Mouse (Mus musculus) limb, embryonic 12.5 days (tissue): ENCODE data around the gene Mcee. TPM values are rescaled to one million over a fixed set of nuclear protein-coding genes. Genes with fewer than 3 reads are reported as not detected.

Experiments
- ATAC-seq: fragments of 200-750 bp; cut with Nextera tagmentation; 2 replicates; pipeline ENCODE4 v1.8.0; 2017; ENCODE audit warnings: low read depth, moderate TSS enrichment; ENCODE audit not compliant: insufficient number of reproducible peaks, insufficient read depth, low FRiP score, low TSS enrichment
- H3K27ac ChIP-seq: fragments of 300-500 bp; sonication (generic); 2 replicates; pipeline ENCODE4 v1.5.1; 2016; ENCODE audit warnings: mild to moderate bottlenecking, moderate library complexity
- H3K27me3 ChIP-seq: fragments of 300-500 bp; sonication (generic); 2 replicates; pipeline ENCODE4 v1.6.1; 2016; ENCODE audit warnings: mild to moderate bottlenecking, moderate library complexity
- H3K36me3 ChIP-seq: fragments of 300-500 bp; sonication (generic); 2 replicates; pipeline ENCODE4 v1.6.1; 2016; ENCODE audit warnings: mild to moderate bottlenecking, moderate library complexity
- H3K4me1 ChIP-seq: fragments of 300-500 bp; sonication (generic); replicated peaks from 2 replicates; pipeline ENCODE4 v1.6.1; 2016
- H3K4me2 ChIP-seq: fragments of 300-500 bp; sonication (generic); 2 replicates; pipeline ENCODE4 v1.6.1; 2016; ENCODE audit warnings: mild to moderate bottlenecking, moderate library complexity
- H3K4me3 ChIP-seq: fragments of 300-500 bp; sonication (generic); replicated peaks from 2 replicates; pipeline ENCODE4 v1.5.1; 2016; ENCODE audit warnings: mild to moderate bottlenecking
- H3K9ac ChIP-seq: fragments of 300-500 bp; sonication (generic); replicated peaks from 2 replicates; pipeline ENCODE4 v1.6.1; 2016; ENCODE audit warnings: mild to moderate bottlenecking, moderate library complexity
- H3K9me3 ChIP-seq: fragments of 300-500 bp; sonication (generic); 2 replicates; pipeline ENCODE4 v1.6.1; 2016; ENCODE audit warnings: mild to moderate bottlenecking, moderate library complexity
- WGBS: fragments of 180-500 bp; shearing (Covaris S2); methylation state at CpG from one replicate; pipeline ENCODE4 v1.1.7; 2016; 5-methylcytosine and 5-hydroxymethylcytosine counted together
- polyA plus RNA-seq: library from polyadenylated mRNA; unstranded; fragments of >200 nt; fragmentation: Nextera tagmentation; extraction: Ambion mirVana; gene quantifications from 2 replicates; pipeline ENCODE4 v1.2.1, GENCODE M21; 2016

The Mcee gene
- polyA plus RNA-seq, 1 experiment from 2014 or later, result 47.0 TPM

- Histone ChIP-seq H3K36me3 (peaks cover 60% of the 10 kb centered on the region), H3K4me1 (peaks cover 5% of the 10 kb centered on the region), H3K9me3 (no peaks in the 10 kb centered on the region), H3K4me3 (no peak overlapping the region), H3K27ac (no peak overlapping the region), H3K27me3 (no peaks in the 10 kb centered on the region), H3K9ac (no peak overlapping the region), H3K4me2 (no peak overlapping the region)
- 91% methylated on average over 6 of the region's 6 CpGs for WGBS
- no peak for ATAC-seq
These were observed 22.6 kb upstream of the Mcee start for GRCm38 (mm10) chr7:64369841-64370240.

GRCm38 (mm10) chr7:64371940-64372878 is 20.2 kb upstream of the Mcee start:
- H3K27me3 ChIP-seq, result no peaks in the 10 kb centered on the region
- WGBS, result 93% methylated on average over 23 of the region's 23 CpGs
- peaks cover 5% of the 10 kb centered on the region for H3K4me1 ChIP-seq
- H3K27ac ChIP-seq, result no peak overlapping the region
- peak overlapping the region; percentile 65; the same call in 1 of the 2 replicates for H3K4me2 ChIP-seq
- H3K9ac ChIP-seq, result no peak overlapping the region
- H3K9me3 ChIP-seq, result no peaks in the 10 kb centered on the region
- peak overlapping the region; percentile 57; the same call in 1 of the 2 replicates for H3K4me3 ChIP-seq
- H3K36me3 ChIP-seq, result peaks cover 51% of the 10 kb centered on the region
- ATAC-seq, result no peak

DNA sequence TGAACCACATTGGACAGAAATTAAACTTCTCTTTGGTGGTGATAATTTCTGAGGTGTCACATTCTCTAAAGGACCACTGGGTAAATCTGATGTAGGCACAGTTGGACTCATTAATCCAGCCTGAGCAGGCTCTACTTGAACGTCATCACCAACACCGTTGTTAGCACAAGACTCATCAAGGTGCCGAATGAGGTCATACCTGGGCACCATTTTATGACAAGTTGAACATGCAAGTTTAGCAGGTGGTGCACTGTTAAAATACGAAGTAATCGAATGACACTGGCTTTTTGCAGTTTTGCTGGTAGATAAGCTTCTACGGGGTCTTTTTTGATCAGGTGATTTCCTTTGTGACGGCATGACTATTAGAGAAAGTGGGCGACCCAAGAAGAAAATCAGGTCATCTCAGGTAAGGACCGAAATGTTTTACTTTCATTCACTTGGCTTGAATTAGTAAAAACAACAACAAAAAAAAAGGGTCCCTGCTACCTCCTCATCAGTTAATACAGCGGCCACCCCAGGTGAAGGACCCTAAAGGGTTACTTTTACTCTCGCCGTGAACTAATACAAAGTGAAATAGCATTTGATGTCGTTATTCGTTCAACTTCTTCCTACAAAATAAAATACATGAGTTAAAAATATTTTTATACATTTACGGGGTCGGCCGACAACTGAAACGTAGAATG is 19.1 kb upstream of the Mcee start:
- peaks cover 55% of the 10 kb centered on the region for H3K36me3 ChIP-seq
- no peaks in the 10 kb centered on the region for H3K9me3 ChIP-seq
- H3K4me1 ChIP-seq, result peaks cover 5% of the 10 kb centered on the region
- H3K9ac ChIP-seq, result peak overlapping the region; percentile 71
- 12% methylated on average over 18 of the region's 18 CpGs for WGBS
- peak; percentile 34; the same call in 1 of the 2 replicates for ATAC-seq
- H3K4me3 ChIP-seq, result peak overlapping the region; percentile 57
- peak overlapping the region; percentile 65 for H3K4me2 ChIP-seq
- peak overlapping the region; percentile 95 for H3K27ac ChIP-seq
- no peaks in the 10 kb centered on the region for H3K27me3 ChIP-seq

DNA sequence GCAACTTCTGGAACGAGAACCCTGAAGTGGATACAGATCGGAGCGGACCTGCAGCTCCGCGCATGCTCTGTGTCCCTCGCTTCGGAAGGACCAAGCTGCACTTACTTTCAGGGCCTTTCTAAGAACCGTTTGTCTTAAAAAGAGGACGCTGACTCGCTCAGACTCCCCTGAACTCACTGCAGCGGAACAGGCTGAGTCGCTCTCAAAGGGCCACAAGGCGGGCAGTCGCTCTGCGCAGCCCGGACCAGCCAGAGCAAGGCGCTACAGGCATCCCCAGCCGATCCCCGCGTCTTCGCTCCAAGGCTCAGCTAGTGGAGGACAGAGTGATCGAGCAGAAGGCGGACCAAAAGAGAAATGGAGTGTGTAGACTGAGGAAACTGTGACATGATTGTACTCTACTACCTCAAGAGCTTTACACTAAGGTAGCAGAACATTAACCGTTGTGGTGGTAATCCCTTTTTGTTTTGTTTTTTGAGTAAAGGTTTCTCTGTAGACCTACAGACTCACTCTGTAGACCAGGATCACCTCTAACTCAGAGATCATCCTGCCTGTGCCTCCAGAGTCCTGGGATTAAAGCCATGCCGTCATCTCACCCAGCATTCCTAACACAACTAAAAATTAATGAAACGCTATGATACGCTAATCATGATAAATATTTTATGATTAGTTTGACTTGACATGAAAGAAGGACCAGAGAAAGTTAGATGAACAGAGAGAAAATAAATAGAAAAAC is 18.4 kb upstream of the Mcee start, which contains the start of gene Fan1:
Fan1 (minus strand) TSS at position 266 of the 733 bp plus-strand sequence.
- Histone ChIP-seq H3K4me2 (peak within 1 kb of the TSS; percentile 65), H3K9ac (peak within 1 kb of the TSS; percentile 71), H3K4me1 (peaks cover 5% of the 10 kb centered on the region), H3K4me3 (peak within 1 kb of the TSS; percentile 57), H3K27me3 (no peaks in the 10 kb centered on the region), H3K27ac (peak within 1 kb of the TSS; percentile 95), H3K9me3 (no peaks in the 10 kb centered on the region), H3K36me3 (peaks cover 55% of the 10 kb centered on the region)
- 5% methylated on average over 27 of the region's 27 CpGs for WGBS
- peak; percentile 97 for ATAC-seq

GRCm38 (mm10) chr7:64391479-64391878 is 928 bp upstream of the Mcee start:
- no peak for ATAC-seq
- H3K4me3 ChIP-seq, result peak overlapping the region; percentile 72
- H3K9ac ChIP-seq, result peak overlapping the region; percentile 81
- H3K27ac ChIP-seq, result peak overlapping the region; percentile 82; the same call in 1 of the 2 replicates
- WGBS, result 3% methylated on average over 8 of the region's 8 CpGs
- no peaks in the 10 kb centered on the region for H3K9me3 ChIP-seq
- peaks cover 33% of the 10 kb centered on the region for H3K36me3 ChIP-seq
- H3K4me1 ChIP-seq, result peaks cover 11% of the 10 kb centered on the region
- H3K27me3 ChIP-seq, result no peaks in the 10 kb centered on the region
- H3K4me2 ChIP-seq, result peak overlapping the region; percentile 93

DNA sequence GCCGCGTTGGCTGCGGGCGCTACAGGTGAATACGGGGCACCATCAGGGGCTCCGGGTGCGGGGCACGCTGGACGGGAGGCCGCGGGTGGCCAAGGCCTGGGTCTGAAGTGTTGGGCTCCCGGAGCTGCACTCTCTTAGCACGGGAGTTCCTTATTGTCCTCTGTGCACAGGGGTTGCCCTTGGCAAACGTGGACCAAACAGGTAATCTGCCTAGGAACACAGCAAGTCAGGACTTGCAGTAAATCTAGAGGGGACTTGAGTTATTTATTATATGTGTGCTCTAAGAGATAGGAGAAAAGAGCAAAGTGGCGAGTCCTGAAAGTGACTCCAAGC is 378 bp downstream of the Mcee start:
- ATAC-seq, result no peak; the same call in 1 of the 2 replicates
- peak overlapping the region; percentile 72 for H3K4me3 ChIP-seq
- no peaks in the 10 kb centered on the region for H3K27me3 ChIP-seq
- H3K4me2 ChIP-seq, result peak overlapping the region; percentile 93
- WGBS, result 1% methylated on average over 15 of the region's 15 CpGs
- H3K9me3 ChIP-seq, result no peaks in the 10 kb centered on the region
- peak overlapping the region; percentile 82 for H3K27ac ChIP-seq
- peak overlapping the region; percentile 81 for H3K9ac ChIP-seq
- peaks cover 11% of the 10 kb centered on the region for H3K4me1 ChIP-seq
- H3K36me3 ChIP-seq, result peaks cover 20% of the 10 kb centered on the region

DNA sequence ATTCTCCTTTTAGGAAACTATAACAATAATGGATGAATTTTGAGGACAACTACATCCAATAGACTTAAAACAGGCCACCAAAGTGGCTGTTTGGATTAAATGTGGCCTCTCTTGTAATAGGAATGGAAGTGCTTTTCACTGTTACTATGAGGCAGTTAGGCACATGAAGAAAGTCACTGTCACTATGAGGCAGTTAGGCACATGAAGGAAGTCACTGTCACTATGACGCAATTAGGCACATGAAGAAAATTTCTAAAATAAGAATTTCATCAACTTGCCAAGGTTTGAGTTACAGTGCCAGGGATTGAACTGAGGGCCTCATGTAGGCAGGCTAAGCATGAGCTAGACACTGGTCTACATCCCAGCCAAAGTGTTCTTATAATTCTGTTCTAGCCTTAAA is 8.3 kb downstream of the Mcee start:
- Histone ChIP-seq H3K27ac (no peak overlapping the region), H3K27me3 (no peaks in the 10 kb centered on the region), H3K4me2 (no peak overlapping the region), H3K9ac (no peak overlapping the region), H3K4me3 (no peak overlapping the region), H3K36me3 (peaks cover 10% of the 10 kb centered on the region; the same call in 1 of the 2 replicates), H3K9me3 (no peaks in the 10 kb centered on the region), H3K4me1 (no peaks in the 10 kb centered on the region)
- 97% methylated on average over 1 of the region's 1 CpGs for WGBS
- no peak for ATAC-seq

- Histone ChIP-seq H3K9me3 (no peaks in the 10 kb centered on the region), H3K27ac (no peak overlapping the region), H3K27me3 (no peaks in the 10 kb centered on the region), H3K4me2 (no peak overlapping the region), H3K4me1 (no peaks in the 10 kb centered on the region), H3K36me3 (peaks cover 10% of the 10 kb centered on the region; the same call in 1 of the 2 replicates), H3K4me3 (no peak overlapping the region), H3K9ac (no peak overlapping the region)
- ATAC-seq, result no peak
- 85% methylated on average over 4 of the region's 4 CpGs for WGBS
These were observed 10.0 kb downstream of the Mcee start for GRCm38 (mm10) chr7:64402452-64402851.

- WGBS, result 89% methylated on average over 8 of the region's 8 CpGs
These were observed 11.6 kb downstream of the Mcee start for GRCm38 (mm10) chr7:64403989-64404388.

GRCm38 (mm10) chr7:64424861-64425260 is 32.5 kb downstream of the Mcee start:
- Histone ChIP-seq H3K4me3 (no peak overlapping the region), H3K9ac (no peak overlapping the region)
- 65% methylated on average over 5 of the region's 5 CpGs for WGBS

More at GRCm38 (mm10) chr7:64403989-64404388, 11.6 kb downstream of the Mcee start:
- H3K27ac ChIP-seq, result no peak overlapping the region
- no peaks in the 10 kb centered on the region for H3K4me1 ChIP-seq
- no peaks in the 10 kb centered on the region for H3K27me3 ChIP-seq
- H3K9ac ChIP-seq, result no peak overlapping the region
- H3K36me3 ChIP-seq, result peaks cover 10% of the 10 kb centered on the region; the same call in 1 of the 2 replicates
- H3K9me3 ChIP-seq, result no peaks in the 10 kb centered on the region
- no peak overlapping the region for H3K4me3 ChIP-seq
- no peak overlapping the region for H3K4me2 ChIP-seq
- no peak for ATAC-seq

More at GRCm38 (mm10) chr7:64424861-64425260, 32.5 kb downstream of the Mcee start:
- no peaks in the 10 kb centered on the region for H3K9me3 ChIP-seq
- H3K36me3 ChIP-seq, result no peaks in the 10 kb centered on the region
- H3K4me2 ChIP-seq, result no peak overlapping the region
- H3K27me3 ChIP-seq, result no peaks in the 10 kb centered on the region
- H3K4me1 ChIP-seq, result no peaks in the 10 kb centered on the region
- H3K27ac ChIP-seq, result no peak overlapping the region
- no peak for ATAC-seq
